Mouse (Mus musculus) lung, embryonic 15.5 days (tissue): ENCODE measurements around the gene Tekt5. TPM values are rescaled to one million over a fixed set of nuclear protein-coding genes. Genes with fewer than 3 reads are reported as not detected.

Experiments used
- ATAC-seq: fragments of 200-750 bp; cut with Nextera tagmentation; 2 replicates; pipeline ENCODE4 v1.8.0; 2017; ENCODE audit warnings: moderate number of reproducible peaks, borderline replicate concordance; ENCODE audit not compliant: low FRiP score, low TSS enrichment; ENCODE audit errors: extremely low read depth
- H3K27ac ChIP-seq: fragments of 300-500 bp; sonication (generic); 2 replicates; pipeline ENCODE4 v1.5.1; 2015; ENCODE audit warnings: moderate library complexity, mild to moderate bottlenecking, inconsistent platforms
- H3K27me3 ChIP-seq: fragments of 300-500 bp; sonication (generic); 2 replicates; pipeline ENCODE4 v1.6.1; 2015; ENCODE audit warnings: inconsistent platforms
- H3K36me3 ChIP-seq: fragments of 300-500 bp; sonication (generic); 2 replicates; pipeline ENCODE4 v1.6.1; 2015; ENCODE audit warnings: inconsistent platforms
- H3K4me1 ChIP-seq: fragments of 300-500 bp; sonication (generic); 2 replicates; pipeline ENCODE4 v1.6.1; 2015; ENCODE audit warnings: inconsistent platforms
- H3K4me2 ChIP-seq: fragments of 300-500 bp; sonication (generic); 2 replicates; pipeline ENCODE4 v1.6.1; 2015; ENCODE audit warnings: inconsistent platforms, mild to moderate bottlenecking, moderate library complexity
- H3K4me3 ChIP-seq: fragments of 300-500 bp; sonication (generic); 2 replicates; pipeline ENCODE4 v1.5.1; 2015; ENCODE audit warnings: mild to moderate bottlenecking, inconsistent platforms
- H3K9ac ChIP-seq: fragments of 300-500 bp; sonication (generic); 2 replicates; pipeline ENCODE4 v1.6.1; 2015; ENCODE audit warnings: inconsistent platforms
- H3K9me3 ChIP-seq: fragments of 300-500 bp; sonication (generic); 2 replicates; pipeline ENCODE4 v1.6.1; 2016; ENCODE audit warnings: inconsistent platforms
- WGBS: fragments of 180-500 bp; shearing (Covaris S2); methylation state at CpG from one replicate; pipeline ENCODE4 v1.1.7; 2015; 5-methylcytosine and 5-hydroxymethylcytosine counted together
- polyA plus RNA-seq: library from polyadenylated mRNA; unstranded; fragments of >200 nt; fragmentation: Nextera tagmentation; extraction: Ambion mirVana; gene quantifications from 2 replicates; pipeline ENCODE4 v1.2.1, GENCODE M21; 2015

Gene Tekt5
- polyA plus RNA-seq, 1 experiment from 2014 or later: 2.6 TPM

DNA sequence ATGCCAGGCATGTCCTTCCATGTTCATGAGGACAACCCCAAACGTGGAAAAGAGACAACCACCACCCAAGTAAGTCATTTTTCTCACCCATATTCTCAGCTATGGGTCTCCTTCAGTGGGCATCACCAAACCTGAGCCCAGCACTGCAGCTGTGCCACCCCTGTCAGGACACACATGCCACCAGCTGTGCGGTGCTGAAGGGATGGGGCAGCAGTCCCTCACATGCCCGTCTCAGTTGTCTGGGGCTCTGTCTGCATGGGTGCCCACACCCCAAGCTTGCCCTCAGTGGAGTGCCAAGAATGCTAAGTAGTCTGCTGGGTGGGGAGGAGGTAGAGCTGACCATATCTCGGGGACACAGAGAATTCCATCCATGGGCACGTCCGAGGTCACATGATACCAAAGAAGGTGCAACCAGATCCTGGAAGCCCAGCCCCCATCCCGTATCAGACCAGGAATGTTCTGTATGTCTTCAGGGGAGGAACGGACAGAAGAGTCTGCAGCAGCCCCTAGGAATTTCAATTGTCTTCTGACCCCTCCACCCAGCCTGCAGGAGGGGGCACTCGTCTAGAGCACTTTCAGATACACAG lies 44.1 kb downstream of the Tekt5 start:
- Histone ChIP-seq H3K4me3 (no peak overlapping the region), H3K4me1 (peaks cover 62% of the 10 kb centered on the region), H3K4me2 (no peak overlapping the region), H3K9ac (no peak overlapping the region), H3K27me3 (no peaks in the 10 kb centered on the region), H3K36me3 (no peaks in the 10 kb centered on the region), H3K27ac (peak overlapping the region; percentile 93), H3K9me3 (no peaks in the 10 kb centered on the region)
- ATAC-seq: peak; percentile 36; the same call in 1 of the 2 replicates
- 38% methylated on average over 9 of the region's 9 CpGs for WGBS

DNA sequence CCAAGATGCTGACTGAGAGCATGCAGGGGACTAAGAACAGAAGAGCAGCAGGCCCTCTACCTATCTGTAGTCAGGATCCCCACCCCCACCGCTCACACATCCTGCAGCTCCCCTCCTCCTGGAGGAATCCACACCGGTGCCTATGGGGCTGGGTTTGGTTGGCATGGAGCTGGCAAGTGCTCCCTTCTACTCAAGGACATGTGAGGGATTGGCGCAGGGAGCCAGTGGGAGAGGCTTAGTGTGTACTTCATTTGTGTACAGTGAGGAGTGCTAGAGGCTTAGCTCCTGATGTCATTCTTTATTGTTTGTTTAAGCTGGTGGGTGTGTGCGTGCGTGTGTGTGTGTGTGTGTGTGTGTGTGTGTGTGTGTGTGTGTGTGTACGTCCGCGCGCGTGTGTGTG lies 45.4 kb downstream of the Tekt5 start:
- Histone ChIP-seq H3K4me1 (peaks cover 49% of the 10 kb centered on the region), H3K27ac (peak overlapping the region; percentile 93), H3K27me3 (no peaks in the 10 kb centered on the region), H3K9ac (no peak overlapping the region), H3K9me3 (no peaks in the 10 kb centered on the region), H3K36me3 (no peaks in the 10 kb centered on the region), H3K4me3 (no peak overlapping the region), H3K4me2 (peak overlapping the region; percentile 19; the same call in 1 of the 2 replicates)
- 58% methylated on average over 10 of the region's 10 CpGs for WGBS
- ATAC-seq: peak; percentile 84

- no peak overlapping the region for H3K9ac ChIP-seq
- no peaks in the 10 kb centered on the region for H3K9me3 ChIP-seq
- 32% methylated on average over 5 of the region's 5 CpGs for WGBS
- no peaks in the 10 kb centered on the region for H3K36me3 ChIP-seq
- peak; percentile 37; the same call in 1 of the 2 replicates for ATAC-seq
- peak overlapping the region; percentile 19; the same call in 1 of the 2 replicates for H3K4me2 ChIP-seq
- no peaks in the 10 kb centered on the region for H3K27me3 ChIP-seq
- H3K4me3 ChIP-seq: no peak overlapping the region
- H3K4me1 ChIP-seq: peaks cover 45% of the 10 kb centered on the region
- H3K27ac ChIP-seq: peak overlapping the region; percentile 93
Measured at GRCm38 (mm10) chr16:10349436-10349835, 45.9 kb downstream of the Tekt5 start.

- Histone ChIP-seq H3K4me3 (no peak overlapping the region), H3K36me3 (no peaks in the 10 kb centered on the region), H3K9me3 (no peaks in the 10 kb centered on the region), H3K4me1 (peaks cover 42% of the 10 kb centered on the region), H3K4me2 (no peak overlapping the region), H3K27ac (peak overlapping the region; percentile 93), H3K9ac (no peak overlapping the region), H3K27me3 (no peaks in the 10 kb centered on the region)
- 60% methylated on average over 7 of the region's 7 CpGs for WGBS
- 0 out of 2 replicates have a peak, but pooled peaks have one; percentile 7 for ATAC-seq
Measured at GRCm38 (mm10) chr16:10347551-10347950, 47.7 kb downstream of the Tekt5 start.

DNA sequence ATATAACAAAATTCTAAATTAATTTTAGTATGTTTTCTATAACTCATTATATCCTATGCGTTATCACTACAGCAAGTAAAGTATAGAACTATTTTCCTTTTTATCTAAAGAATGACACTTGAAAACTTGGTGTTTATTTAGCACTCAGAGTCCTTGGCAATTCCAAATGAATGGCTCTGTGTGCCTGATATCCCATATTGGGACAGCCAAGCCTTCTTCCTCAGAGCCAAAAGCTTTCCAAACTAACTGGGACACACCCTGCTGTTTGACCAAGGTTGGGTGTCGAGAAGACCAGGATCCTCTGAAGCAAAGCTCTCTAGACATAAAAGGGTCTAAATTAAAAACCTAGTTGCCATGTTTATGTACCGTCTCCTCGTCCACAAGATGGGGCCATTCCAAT lies 54.2 kb downstream of the Tekt5 start:
- Histone ChIP-seq H3K36me3 (no peaks in the 10 kb centered on the region), H3K27me3 (no peaks in the 10 kb centered on the region), H3K9ac (no peak overlapping the region), H3K4me1 (peaks cover 15% of the 10 kb centered on the region), H3K4me3 (no peak overlapping the region), H3K9me3 (no peaks in the 10 kb centered on the region), H3K4me2 (no peak overlapping the region), H3K27ac (peak overlapping the region; percentile 20)
- no peak for ATAC-seq
- 36% methylated on average over 4 of the region's 4 CpGs for WGBS

GRCm38 (mm10) chr16:10339930-10340329 lies 55.4 kb downstream of the Tekt5 start:
- Histone ChIP-seq H3K27ac (no peak overlapping the region), H3K4me2 (no peak overlapping the region), H3K4me3 (no peak overlapping the region), H3K36me3 (no peaks in the 10 kb centered on the region), H3K27me3 (no peaks in the 10 kb centered on the region), H3K9ac (no peak overlapping the region), H3K9me3 (no peaks in the 10 kb centered on the region), H3K4me1 (peaks cover 16% of the 10 kb centered on the region)
- no peak for ATAC-seq
- 89% methylated on average over 10 of the region's 10 CpGs for WGBS

DNA sequence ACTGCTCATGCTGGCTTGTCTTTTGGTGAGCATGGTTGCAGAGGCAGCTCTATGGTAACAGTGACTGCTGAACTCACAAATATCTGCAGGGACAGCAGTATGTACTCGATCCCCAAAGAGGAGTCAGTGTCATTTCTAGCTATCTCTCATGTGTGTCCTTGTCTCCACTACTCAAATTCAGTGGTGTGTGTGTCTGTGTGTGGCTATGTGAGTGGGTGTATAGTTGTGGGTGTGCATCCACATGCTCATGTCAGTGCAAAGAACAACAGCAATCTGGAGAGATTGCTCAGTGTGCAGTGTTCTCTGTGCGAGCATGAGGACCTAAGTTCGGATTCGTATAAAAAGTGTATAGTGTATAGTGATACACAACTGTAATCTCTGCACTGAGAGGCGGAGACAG lies 56.7 kb downstream of the Tekt5 start:
- no peaks in the 10 kb centered on the region for H3K27me3 ChIP-seq
- peaks cover 16% of the 10 kb centered on the region for H3K4me1 ChIP-seq
- H3K9ac ChIP-seq: no peak overlapping the region
- no peak overlapping the region for H3K4me2 ChIP-seq
- no peaks in the 10 kb centered on the region for H3K9me3 ChIP-seq
- 77% methylated on average over 5 of the region's 5 CpGs for WGBS
- H3K27ac ChIP-seq: peak overlapping the region; percentile 84
- no peak for ATAC-seq
- H3K4me3 ChIP-seq: no peak overlapping the region
- H3K36me3 ChIP-seq: no peaks in the 10 kb centered on the region

DNA sequence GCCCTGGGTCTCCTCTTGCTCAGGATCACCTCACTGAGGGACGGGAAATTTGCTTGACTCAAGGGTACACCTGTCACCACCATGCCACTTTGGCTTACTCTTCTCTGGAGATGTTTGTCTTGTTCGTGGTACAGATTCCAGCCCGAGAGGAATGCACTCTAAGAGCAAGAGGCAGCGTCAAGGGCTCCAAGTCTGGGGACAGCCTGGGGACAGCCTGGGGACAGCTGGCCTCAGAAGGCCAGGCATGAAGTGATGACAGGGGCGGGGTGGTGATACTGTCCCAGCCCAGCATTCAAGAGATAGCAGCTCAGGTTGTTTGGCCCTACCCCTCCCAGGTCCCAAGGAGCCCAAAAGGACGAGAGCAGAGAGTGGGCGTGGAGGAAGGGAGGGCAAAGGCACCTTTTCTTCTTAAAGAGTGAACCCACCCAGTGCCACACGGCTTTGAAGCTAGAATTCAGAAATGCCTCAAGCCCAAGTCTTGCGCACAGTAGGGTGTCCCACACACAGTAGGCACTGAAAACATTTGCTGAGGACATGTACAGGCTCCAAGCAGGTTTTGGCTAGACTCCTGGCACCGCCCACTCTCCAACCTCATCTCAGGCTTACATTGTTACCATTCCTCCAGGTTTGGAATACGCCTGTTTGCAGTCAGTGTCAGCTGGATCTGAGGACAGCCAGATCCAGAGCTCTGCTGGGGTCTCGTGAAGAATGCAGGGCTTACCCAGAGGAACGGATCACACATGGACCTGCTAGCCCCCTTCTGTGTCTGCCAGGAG lies 57.7 kb downstream of the Tekt5 start:
- 58% methylated on average over 13 of the region's 13 CpGs for WGBS

DNA sequence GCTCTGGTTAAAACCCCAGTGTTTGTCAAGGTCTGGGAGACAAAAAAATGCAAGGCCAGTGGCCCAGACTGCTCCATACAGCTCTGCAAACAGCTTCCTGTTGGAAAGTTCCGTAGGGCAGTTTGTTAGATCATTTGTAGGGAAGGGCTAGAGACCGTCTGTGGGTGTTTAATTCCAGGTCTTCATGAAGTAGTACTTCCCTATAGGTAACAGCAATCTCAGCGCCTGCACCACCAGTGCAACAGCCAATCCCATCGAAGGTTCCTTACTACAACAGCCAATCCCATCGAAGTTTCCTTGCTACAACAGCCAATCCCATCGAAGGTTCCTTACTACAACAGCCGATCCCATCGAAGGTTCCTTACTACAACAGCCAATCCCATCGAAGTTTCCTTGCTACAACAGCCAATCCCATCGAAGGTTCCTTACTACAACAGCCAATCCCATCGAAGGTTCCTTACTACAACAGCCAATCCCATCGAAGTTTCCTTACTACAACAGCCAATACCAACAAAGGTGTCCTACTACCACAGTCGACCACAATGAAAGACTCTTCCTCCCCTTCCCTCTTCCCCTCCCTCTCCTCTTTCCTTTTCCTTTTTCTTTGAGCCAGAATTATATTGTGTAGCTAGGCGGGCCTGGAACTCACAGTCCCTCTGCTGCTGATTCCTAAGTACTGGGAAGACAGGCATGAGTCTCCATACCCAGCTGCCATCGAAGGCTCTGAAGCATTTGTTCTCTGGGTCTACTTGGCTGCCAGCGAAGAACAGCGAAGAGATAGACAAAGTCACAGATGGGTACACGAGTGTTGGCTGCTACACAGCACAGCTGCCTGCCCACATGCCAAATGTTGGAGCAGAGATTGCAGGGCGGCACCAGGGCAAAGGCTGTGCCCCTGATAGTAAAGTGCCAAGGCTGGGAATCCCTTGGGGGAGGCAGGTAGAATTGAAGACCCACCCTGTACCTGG lies 58.6 kb downstream of the Tekt5 start:
- Histone ChIP-seq H3K27ac (peak overlapping the region; percentile 84), H3K4me1 (peaks cover 18% of the 10 kb centered on the region), H3K9ac (no peak overlapping the region), H3K4me3 (no peak overlapping the region), H3K27me3 (no peaks in the 10 kb centered on the region), H3K9me3 (no peaks in the 10 kb centered on the region), H3K36me3 (no peaks in the 10 kb centered on the region), H3K4me2 (no peak overlapping the region)
- WGBS: 84% methylated on average over 19 of the region's 19 CpGs
- no peak for ATAC-seq

More for the DNA sequence above, 57.7 kb downstream of the Tekt5 start:
- no peaks in the 10 kb centered on the region for H3K36me3 ChIP-seq
- peak; percentile 48 for ATAC-seq
- no peak overlapping the region for H3K9ac ChIP-seq
- H3K9me3 ChIP-seq: no peaks in the 10 kb centered on the region
- no peak overlapping the region for H3K4me2 ChIP-seq
- H3K27me3 ChIP-seq: no peaks in the 10 kb centered on the region
- peak overlapping the region; percentile 84 for H3K27ac ChIP-seq
- no peak overlapping the region for H3K4me3 ChIP-seq
- peaks cover 20% of the 10 kb centered on the region for H3K4me1 ChIP-seq

DNA sequence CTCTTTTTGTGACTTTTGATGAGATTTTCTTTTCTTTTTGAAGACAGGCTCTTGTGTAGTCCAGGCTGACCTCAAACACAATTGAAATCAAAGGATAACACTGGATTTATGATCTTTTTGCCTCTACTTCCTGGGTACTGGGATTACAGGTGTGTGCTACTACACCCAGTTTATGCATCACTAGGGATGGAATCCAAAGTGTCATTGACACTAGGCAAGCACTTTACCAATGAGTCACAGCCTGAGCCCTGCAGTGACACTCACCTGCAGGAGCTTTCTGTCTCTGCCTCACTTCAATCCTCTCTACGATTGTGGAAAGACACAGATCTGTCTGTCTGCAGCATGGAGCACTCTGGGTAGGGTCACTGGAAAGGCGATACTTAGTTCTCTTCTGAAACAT lies 59.3 kb downstream of the Tekt5 start:
- 66% methylated on average over 2 of the region's 2 CpGs for WGBS
- H3K4me2 ChIP-seq: no peak overlapping the region
- peak overlapping the region; percentile 36; the same call in 1 of the 2 replicates for H3K27ac ChIP-seq
- H3K9ac ChIP-seq: no peak overlapping the region
- no peaks in the 10 kb centered on the region for H3K36me3 ChIP-seq
- ATAC-seq: no peak
- peaks cover 21% of the 10 kb centered on the region for H3K4me1 ChIP-seq
- no peak overlapping the region for H3K4me3 ChIP-seq
- no peaks in the 10 kb centered on the region for H3K27me3 ChIP-seq
- no peaks in the 10 kb centered on the region for H3K9me3 ChIP-seq

- Histone ChIP-seq H3K27ac (no peak overlapping the region), H3K27me3 (no peaks in the 10 kb centered on the region), H3K9ac (no peak overlapping the region), H3K4me3 (no peak overlapping the region), H3K36me3 (no peaks in the 10 kb centered on the region), H3K4me1 (peaks cover 20% of the 10 kb centered on the region), H3K4me2 (no peak overlapping the region), H3K9me3 (no peaks in the 10 kb centered on the region)
- no peak for ATAC-seq
- WGBS: 41% methylated on average over 7 of the region's 7 CpGs
Measured at GRCm38 (mm10) chr16:10332732-10333131, 62.6 kb downstream of the Tekt5 start.
